Mouse (Mus musculus) frontal cortex, postnatal 14 days (tissue): ENCODE data around the gene Oxct2a.
A peak's percentile ranks its signal among the peaks of the same experiment; 100 is the strongest.
"Not testable (repeated sequence)": the region's sequence is repeated elsewhere in the genome, so short reads cannot be mapped to it uniquely, and the experiment has no call there.

Source experiments
- DNase-seq, 2 experiments: peaks; one replicate each; pipeline ENCODE4 v3.0.0; 2022; ENCODE audit warnings: low spot score in 2 of 2

The Oxct2a gene

GRCm38 (mm10) chr4:123323534-123323933 is at the start of gene Oxct2a:
TSS of gene Oxct2a (minus strand) at chr4:123323634.
- DNase-seq, result no peak

DNA sequence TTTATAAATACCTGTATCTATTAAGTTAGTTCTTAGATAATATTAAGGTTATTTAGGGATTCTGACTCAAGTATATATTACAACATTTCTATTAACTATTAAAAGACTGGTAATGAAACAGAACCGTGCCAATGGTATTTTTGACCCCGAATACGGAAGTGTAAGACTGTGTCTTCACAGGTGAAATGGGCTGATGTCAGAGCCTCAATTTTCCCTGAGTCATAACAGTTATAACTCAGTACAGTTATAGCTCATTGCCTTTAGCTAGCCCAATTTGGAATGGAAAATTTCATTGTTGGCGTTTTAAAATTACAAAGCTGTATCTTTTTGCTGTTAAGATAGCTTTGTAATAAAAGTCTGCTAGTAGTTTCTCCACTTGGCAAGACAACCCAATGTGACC is 40.1 kb upstream of the Oxct2a start:
- DNase-seq, result no peak

GRCm38 (mm10) chr4:123360771-123361170 is 37.3 kb upstream of the Oxct2a start:
- DNase-seq, result no peak

GRCm38 (mm10) chr4:123358613-123359012 is 35.2 kb upstream of the Oxct2a start:
- DNase-seq, result no peak

DNA sequence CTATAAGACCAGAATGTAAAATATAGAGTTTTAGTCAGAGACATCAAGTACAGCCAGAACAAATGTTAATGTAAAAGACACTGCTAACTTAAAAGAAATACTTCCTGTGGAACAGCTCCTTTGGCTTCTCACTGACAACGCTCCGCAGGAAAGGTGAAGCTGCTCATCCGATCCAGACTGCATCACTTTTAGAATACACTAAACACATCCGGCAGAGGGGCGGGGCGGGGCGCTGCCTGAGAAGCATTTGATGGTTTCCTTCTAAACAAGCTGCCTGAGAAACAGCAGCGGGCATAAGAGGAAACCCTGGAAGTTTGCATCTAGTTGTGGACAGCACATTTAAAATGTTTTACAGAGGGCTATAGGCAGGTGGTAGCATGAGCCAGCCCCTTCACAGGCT is 32.5 kb upstream of the Oxct2a start:
- DNase-seq, result no peak

DNA sequence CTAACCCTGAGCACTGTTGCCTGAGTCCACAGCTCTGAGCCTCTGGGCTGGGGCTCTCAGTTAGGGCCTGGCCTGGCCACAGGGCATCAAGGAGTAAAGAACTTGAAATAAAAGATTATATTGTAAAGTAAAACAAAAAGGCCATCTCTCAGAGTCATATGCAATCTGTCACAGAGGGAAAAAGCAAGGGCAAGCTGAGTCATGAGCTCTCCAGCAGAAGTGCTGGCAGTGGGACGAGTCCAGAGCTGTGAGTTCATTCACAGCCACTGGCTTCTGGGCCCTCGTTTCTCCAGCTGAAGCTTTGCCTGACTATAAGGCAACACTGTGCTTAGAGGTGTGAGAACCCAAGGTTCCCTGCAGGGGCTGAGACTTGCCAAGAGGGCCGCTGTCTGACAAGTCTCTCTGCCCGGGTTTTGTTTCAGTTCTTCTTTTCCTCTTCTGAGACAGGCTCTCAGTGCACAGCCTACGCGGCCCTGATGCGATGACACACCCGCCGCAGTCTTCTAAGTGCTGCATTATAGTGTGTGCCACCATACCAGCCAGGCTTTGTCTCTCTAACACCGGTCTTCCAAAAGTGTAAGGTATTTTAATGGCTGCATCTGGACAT is 29.9 kb upstream of the Oxct2a start:
- DNase-seq, result no peak

DNA sequence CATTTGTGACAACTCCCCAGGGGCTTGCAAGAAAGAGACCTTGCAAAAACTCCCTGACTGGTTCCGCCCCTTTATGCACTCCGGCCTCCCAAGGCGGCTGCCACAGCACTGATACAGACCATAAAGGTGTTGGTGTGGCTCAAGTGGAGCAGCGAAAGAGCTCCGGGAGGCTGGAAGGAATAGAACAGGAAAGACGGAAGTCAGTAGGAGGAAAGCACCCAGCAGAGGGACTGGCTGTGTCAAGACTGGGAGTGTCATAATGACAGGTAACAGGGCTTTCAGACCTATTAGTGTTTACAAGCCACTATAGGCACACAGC is 20.0 kb upstream of the Oxct2a start:
- no peak for DNase-seq

GRCm38 (mm10) chr4:123342642-123343470 is 19.4 kb upstream of the Oxct2a start, which contains the start of gene Bmp8a:
TSS of gene Bmp8a (minus strand) at chr4:123343252.
- DNase-seq, result peak in 1 of 2 experiments; percentile 41

GRCm38 (mm10) chr4:123342091-123342641 is 18.7 kb upstream of the Oxct2a start:
- no peak for DNase-seq

- DNase-seq, result no peak
Observed at GRCm38 (mm10) chr4:123340232-123340631, 16.8 kb upstream of the Oxct2a start.

DNA sequence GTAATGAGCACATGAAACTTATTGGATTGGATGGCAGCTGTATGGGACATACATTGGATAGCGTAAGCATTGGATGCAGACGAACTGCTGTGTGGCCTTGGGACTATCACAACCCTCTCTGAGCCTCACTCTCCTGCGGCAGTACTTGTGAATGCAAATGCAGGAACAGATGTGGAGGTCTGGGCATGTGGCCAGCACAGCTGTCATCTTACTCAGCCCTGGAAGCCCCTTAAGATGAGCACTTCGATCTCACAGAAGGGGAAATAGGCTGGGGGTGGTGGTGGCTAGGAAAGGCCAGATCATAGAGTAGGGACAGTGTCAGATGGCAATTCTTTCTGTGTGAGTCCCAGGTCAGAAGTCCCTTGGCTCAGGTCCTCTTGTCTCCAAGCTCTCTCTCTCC is 14.3 kb upstream of the Oxct2a start:
- DNase-seq, result no peak

DNA sequence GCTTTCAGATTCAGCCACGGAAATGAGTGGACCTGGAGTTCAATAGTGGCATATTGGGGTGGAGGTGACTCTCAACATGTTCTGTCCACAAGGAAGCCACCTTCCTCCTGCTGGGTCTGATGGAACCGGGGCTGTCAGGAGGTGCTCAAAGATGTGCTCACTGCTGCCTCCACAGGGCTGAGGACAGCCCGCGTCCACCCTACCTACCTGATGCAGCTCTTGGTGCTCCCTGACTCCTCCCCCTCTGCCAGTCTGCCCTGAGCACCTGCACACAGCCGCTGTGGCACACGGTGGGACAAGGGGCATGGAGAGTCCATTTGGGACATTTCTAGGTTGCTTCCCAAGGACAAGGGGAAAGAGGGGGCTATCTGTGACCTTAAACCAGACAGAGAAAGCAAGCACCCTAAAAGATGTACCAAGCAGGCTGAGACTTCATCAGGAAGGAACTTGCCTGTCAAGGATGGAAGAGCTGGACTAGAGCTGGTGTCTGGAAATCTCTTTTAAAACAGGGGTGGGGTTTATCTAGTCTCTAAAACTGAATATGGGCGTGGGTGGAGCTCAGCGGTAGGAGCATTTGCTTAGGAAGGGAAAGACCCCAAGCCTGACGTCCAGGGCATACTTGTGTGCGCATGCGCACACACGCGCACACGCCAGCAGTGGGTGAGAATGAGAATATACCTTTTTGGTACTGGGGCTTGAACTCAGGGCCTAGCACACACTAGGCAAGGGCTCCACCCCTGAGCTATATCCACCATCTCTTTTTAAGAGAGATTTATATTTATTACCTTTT is 12.6 kb upstream of the Oxct2a start:
- no peak for DNase-seq

DNA sequence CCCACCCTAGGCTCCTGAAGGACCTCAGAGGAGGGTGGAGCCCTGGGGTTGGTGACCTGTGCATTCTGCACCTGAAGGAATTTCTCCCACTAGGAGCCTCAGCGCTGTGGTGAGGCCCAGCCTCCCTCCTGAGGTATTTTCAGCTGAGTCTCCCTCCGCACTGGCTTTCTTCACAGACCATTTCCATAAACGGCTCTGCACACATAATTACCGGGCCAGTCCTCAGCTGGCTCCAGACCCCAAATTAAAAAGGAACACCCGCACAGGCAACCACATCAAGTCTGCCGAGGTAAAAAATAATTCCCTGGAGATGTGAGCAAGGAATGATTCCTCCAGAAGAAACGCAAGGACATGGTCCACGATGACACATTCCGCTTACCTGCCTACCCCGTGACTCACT is 11.8 kb upstream of the Oxct2a start:
- not testable (repeated sequence) for DNase-seq

DNA sequence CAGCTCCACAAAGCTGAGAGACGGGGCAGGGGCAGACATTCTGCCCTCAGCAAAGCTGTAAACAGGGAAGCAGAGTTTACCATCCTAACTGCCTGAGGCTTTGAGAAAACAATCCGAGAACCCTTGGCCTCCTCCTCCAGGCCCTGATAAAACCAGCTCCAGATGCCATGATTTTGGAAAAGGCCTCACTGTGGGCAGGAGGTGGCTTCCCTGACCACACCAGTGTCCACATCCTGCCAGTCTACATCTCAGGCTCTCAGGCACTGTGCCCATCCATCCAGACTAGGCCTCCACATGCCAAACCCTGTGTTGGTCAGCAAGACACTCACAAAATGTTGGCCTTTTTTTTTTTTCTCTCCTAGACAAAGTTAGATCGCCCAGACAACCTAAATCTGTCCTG is 10.7 kb upstream of the Oxct2a start:
- no peak for DNase-seq

- DNase-seq, result no peak
Observed at GRCm38 (mm10) chr4:123333151-123333550, 9.7 kb upstream of the Oxct2a start.

DNA sequence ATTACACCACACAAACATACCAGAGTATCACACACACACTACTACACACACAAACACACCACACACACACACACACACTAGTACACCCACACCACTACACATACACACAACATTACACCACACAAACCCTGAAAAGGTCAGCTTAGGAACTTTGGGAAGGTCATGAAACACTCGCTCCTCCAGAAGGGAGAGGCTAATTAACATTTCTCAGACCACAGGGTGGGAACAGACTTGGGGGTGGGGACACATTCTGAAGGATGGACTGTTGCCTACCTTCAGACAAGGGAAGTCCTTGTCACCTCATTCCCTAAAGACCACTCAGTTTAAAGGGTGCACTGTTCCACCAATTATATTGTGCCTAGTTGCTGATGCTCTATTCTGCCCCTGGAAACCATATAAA is 8.5 kb upstream of the Oxct2a start:
- not testable (repeated sequence) for DNase-seq

- no peak for DNase-seq
Observed at GRCm38 (mm10) chr4:123331326-123331725, 7.9 kb upstream of the Oxct2a start.

- no peak for DNase-seq
Observed at GRCm38 (mm10) chr4:123328946-123329345, 5.5 kb upstream of the Oxct2a start.

DNA sequence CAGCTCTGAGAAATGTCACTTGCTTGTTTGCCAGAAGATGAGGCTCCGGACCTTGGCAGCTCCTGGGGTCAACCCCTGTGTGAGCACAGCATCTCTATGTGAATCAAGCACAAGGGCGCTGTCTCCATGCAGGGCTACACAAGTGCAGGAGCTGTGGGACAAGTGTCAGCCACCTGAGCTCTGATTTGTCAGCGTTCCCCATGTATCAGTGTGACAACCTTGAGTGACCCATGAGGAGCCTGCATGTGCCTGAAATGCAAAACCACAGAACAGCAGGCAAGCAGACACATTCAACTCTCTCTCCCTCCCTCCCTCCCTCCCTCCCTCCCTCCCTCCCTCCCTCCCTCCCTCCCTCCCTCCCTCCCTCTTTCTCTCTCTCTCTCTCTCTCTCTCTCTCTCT is 4.2 kb upstream of the Oxct2a start:
- DNase-seq, result no peak

DNA sequence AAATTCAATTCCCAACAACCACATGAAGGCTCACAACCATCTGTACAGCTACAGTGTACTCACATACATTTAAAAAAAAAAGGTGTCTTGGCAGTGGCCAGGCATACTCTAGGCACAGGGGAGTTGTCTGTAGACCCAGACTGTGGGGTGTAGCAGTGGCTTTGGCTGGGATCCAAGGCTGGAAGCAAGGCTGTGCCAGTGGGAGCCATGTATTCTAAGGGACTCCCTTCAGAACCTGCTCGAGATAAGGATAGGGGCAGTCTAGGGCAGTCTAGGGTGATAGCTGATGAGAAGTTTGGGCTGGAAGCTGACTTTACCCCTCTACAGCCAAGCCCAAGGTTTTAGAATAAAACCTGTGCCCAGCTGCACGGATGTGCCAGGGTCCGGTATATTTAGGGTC is 2.7 kb upstream of the Oxct2a start:
- DNase-seq, result no peak

- DNase-seq, result not testable (repeated sequence)
Observed at GRCm38 (mm10) chr4:123322910-123323309, 524 bp downstream of the Oxct2a start.

DNA sequence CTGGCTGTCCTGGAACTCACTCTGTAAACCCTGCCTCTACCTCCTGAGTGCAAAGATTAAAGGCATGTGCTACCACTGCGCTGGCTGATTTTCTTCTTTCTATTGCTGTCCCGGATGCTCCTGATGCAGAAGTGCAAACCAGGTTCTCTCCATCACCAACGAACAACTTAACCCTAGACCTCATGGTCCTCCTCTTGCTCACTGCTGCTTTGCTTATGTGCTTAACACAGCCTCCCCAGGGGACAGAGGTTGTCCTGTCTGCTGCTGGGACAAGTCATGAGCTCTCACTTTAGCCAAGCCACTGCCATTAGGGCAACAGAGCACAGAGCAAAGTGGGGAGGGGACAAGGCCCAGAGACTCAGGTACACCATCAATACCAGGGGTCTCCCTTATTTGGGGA is 8.9 kb downstream of the Oxct2a start:
- no peak for DNase-seq
